Mouse (Mus musculus) hindbrain, embryonic 16.5 days (tissue): Measurements from ENCODE around the gene Klhl8. TPM values are rescaled to one million over a fixed set of nuclear protein-coding genes. Genes with fewer than 3 reads are reported as not detected.
"Not testable (repeated sequence)": the region's sequence is repeated elsewhere in the genome, so short reads cannot be mapped to it uniquely, and the experiment has no call there.

Source experiments
- ATAC-seq: fragments of 200-750 bp; cut with Nextera tagmentation; 2 replicates; pipeline ENCODE4 v1.8.0; 2017; ENCODE audit warnings: moderate TSS enrichment, moderate library complexity
- H3K27ac ChIP-seq: fragments of 300-500 bp; sonication (generic); 2 replicates; pipeline ENCODE4 v1.5.1; 2014; ENCODE audit warnings: low read depth, mild to moderate bottlenecking, control low read depth, low read length, moderate library complexity
- H3K27me3 ChIP-seq: fragments of 300-500 bp; sonication (generic); replicated peaks from 2 replicates; pipeline ENCODE4 v1.6.1; 2014; ENCODE audit warnings: low read length; ENCODE audit not compliant: control insufficient read depth, insufficient read depth
- H3K36me3 ChIP-seq: fragments of 300-500 bp; sonication (generic); 2 replicates; pipeline ENCODE4 v1.6.1; 2014; ENCODE audit warnings: mild to moderate bottlenecking, low read length, moderate library complexity, mixed read lengths; ENCODE audit not compliant: control insufficient read depth, insufficient read depth
- H3K4me1 ChIP-seq: fragments of 300-500 bp; sonication (generic); 2 replicates; pipeline ENCODE4 v1.6.1; 2014; ENCODE audit warnings: low read depth, low read length; ENCODE audit not compliant: control insufficient read depth, insufficient read depth
- H3K4me2 ChIP-seq: fragments of 300-500 bp; sonication (generic); 2 replicates; pipeline ENCODE4 v1.6.1; 2014; ENCODE audit warnings: mild to moderate bottlenecking, low read length, control low read depth, moderate library complexity
- H3K4me3 ChIP-seq: fragments of 300-500 bp; sonication (generic); 2 replicates; pipeline ENCODE4 v1.5.1; 2014; ENCODE audit warnings: mild to moderate bottlenecking, low read length, control low read depth, moderate library complexity
- H3K9ac ChIP-seq: fragments of 300-500 bp; sonication (generic); 2 replicates; pipeline ENCODE4 v1.6.1; 2014; ENCODE audit warnings: low read depth, mild to moderate bottlenecking, control low read depth, low read length, moderate library complexity
- H3K9me3 ChIP-seq: fragments of 300-500 bp; sonication (generic); 2 replicates; pipeline ENCODE4 v1.6.1; 2014; ENCODE audit warnings: mild to moderate bottlenecking, low read length, moderate library complexity; ENCODE audit not compliant: control insufficient read depth
- WGBS: fragments of 180-500 bp; shearing (Covaris S2); extraction: QIAGEN DNeasy Blood & Tissue Kit; methylation state at CpG from one replicate; pipeline ENCODE4 v1.1.7; 2014; 5-methylcytosine and 5-hydroxymethylcytosine counted together
- polyA plus RNA-seq: library from polyadenylated mRNA; unstranded; fragments of >200 nt; fragmentation: Nextera tagmentation; extraction: Ambion mirVana; gene quantifications from 2 replicates; pipeline ENCODE4 v1.2.1, GENCODE M21; 2015

Gene Klhl8
- polyA plus RNA-seq, 1 experiment from 2014 or later = 40.7 TPM

GRCm38 (mm10) chr5:103936906-103937589, 26.0 kb upstream of the Klhl8 start:
- ATAC-seq = peak; percentile 79
- H3K27me3 ChIP-seq = peaks cover 2% of the 10 kb centered on the region; the same call in 1 of the 2 replicates
- H3K27ac ChIP-seq = no peak overlapping the region
- peaks cover 11% of the 10 kb centered on the region for H3K4me1 ChIP-seq
- no peaks in the 10 kb centered on the region for H3K9me3 ChIP-seq
- no peak overlapping the region for H3K9ac ChIP-seq
- peak overlapping the region; percentile 13; the same call in 1 of the 2 replicates for H3K4me2 ChIP-seq
- H3K4me3 ChIP-seq = no peak overlapping the region
- H3K36me3 ChIP-seq = no peaks in the 10 kb centered on the region
- 30% methylated on average over 14 of the region's 14 CpGs for WGBS

GRCm38 (mm10) chr5:103931924-103932323, 20.9 kb upstream of the Klhl8 start:
- H3K9me3 ChIP-seq, H3K4me3 ChIP-seq, H3K36me3 ChIP-seq, H3K4me1 ChIP-seq, ATAC-seq, H3K27me3 ChIP-seq, H3K9ac ChIP-seq, H3K4me2 ChIP-seq, H3K27ac ChIP-seq: not testable (repeated sequence)

GRCm38 (mm10) chr5:103930511-103930910, 19.5 kb upstream of the Klhl8 start:
- ATAC-seq = no peak
- WGBS = 50% methylated on average over 5 of the region's 5 CpGs
- H3K4me3 ChIP-seq = no peak overlapping the region
- H3K9me3 ChIP-seq = no peaks in the 10 kb centered on the region
- peaks cover 2% of the 10 kb centered on the region; the same call in 1 of the 2 replicates for H3K27me3 ChIP-seq
- H3K4me1 ChIP-seq = peaks cover 3% of the 10 kb centered on the region; the same call in 1 of the 2 replicates
- H3K4me2 ChIP-seq = no peak overlapping the region
- H3K27ac ChIP-seq = no peak overlapping the region
- H3K9ac ChIP-seq = no peak overlapping the region
- H3K36me3 ChIP-seq = no peaks in the 10 kb centered on the region

- Histone ChIP-seq H3K4me2 (no peak overlapping the region), H3K27me3 (peaks cover 2% of the 10 kb centered on the region; the same call in 1 of the 2 replicates), H3K4me1 (peaks cover 3% of the 10 kb centered on the region; the same call in 1 of the 2 replicates), H3K9me3 (no peaks in the 10 kb centered on the region), H3K36me3 (no peaks in the 10 kb centered on the region), H3K9ac (no peak overlapping the region), H3K27ac (no peak overlapping the region), H3K4me3 (no peak overlapping the region)
- ATAC-seq = no peak
- WGBS = 87% methylated on average over 7 of the region's 7 CpGs
These were observed 17.1 kb upstream of the Klhl8 start for GRCm38 (mm10) chr5:103928196-103928550.

GRCm38 (mm10) chr5:103927429-103928195, 16.6 kb upstream of the Klhl8 start:
- H3K4me2 ChIP-seq = peak overlapping the region; percentile 57
- peak; percentile 67 for ATAC-seq
- H3K27ac ChIP-seq = 0 out of 2 replicates have a peak overlapping the region, but pooled peaks have one; percentile 17
- H3K4me3 ChIP-seq = no peak overlapping the region
- H3K4me1 ChIP-seq = peaks cover 3% of the 10 kb centered on the region; the same call in 1 of the 2 replicates
- no peaks in the 10 kb centered on the region for H3K9me3 ChIP-seq
- H3K9ac ChIP-seq = peak overlapping the region; percentile 47
- WGBS = 30% methylated on average over 27 of the region's 27 CpGs
- no peaks in the 10 kb centered on the region for H3K36me3 ChIP-seq
- peaks cover 2% of the 10 kb centered on the region; the same call in 1 of the 2 replicates for H3K27me3 ChIP-seq

GRCm38 (mm10) chr5:103926398-103926797, 15.3 kb upstream of the Klhl8 start:
- Histone ChIP-seq H3K36me3 (no peaks in the 10 kb centered on the region), H3K9ac (no peak overlapping the region), H3K27ac (no peak overlapping the region), H3K4me3 (no peak overlapping the region), H3K9me3 (no peaks in the 10 kb centered on the region), H3K4me1 (peaks cover 3% of the 10 kb centered on the region; the same call in 1 of the 2 replicates), H3K27me3 (peaks cover 2% of the 10 kb centered on the region; the same call in 1 of the 2 replicates), H3K4me2 (no peak overlapping the region)
- WGBS = 71% methylated on average over 12 of the region's 12 CpGs
- ATAC-seq = no peak

GRCm38 (mm10) chr5:103923755-103924154, 12.7 kb upstream of the Klhl8 start:
- H3K4me3 ChIP-seq = no peak overlapping the region
- H3K4me2 ChIP-seq = no peak overlapping the region
- H3K27ac ChIP-seq = no peak overlapping the region
- peaks cover 3% of the 10 kb centered on the region; the same call in 1 of the 2 replicates for H3K4me1 ChIP-seq
- H3K27me3 ChIP-seq = peaks cover 2% of the 10 kb centered on the region; the same call in 1 of the 2 replicates
- H3K9me3 ChIP-seq = no peaks in the 10 kb centered on the region
- no peak for ATAC-seq
- WGBS = 93% methylated on average over 2 of the region's 2 CpGs
- no peak overlapping the region for H3K9ac ChIP-seq
- no peaks in the 10 kb centered on the region for H3K36me3 ChIP-seq

- 75% methylated on average over 6 of the region's 6 CpGs for WGBS
- ATAC-seq = no peak
- no peak overlapping the region for H3K9ac ChIP-seq
These were observed 12.0 kb upstream of the Klhl8 start for GRCm38 (mm10) chr5:103923101-103923500.

GRCm38 (mm10) chr5:103922436-103922835, 11.4 kb upstream of the Klhl8 start:
- H3K4me2 ChIP-seq = no peak overlapping the region
- no peaks in the 10 kb centered on the region for H3K36me3 ChIP-seq
- H3K4me3 ChIP-seq = no peak overlapping the region
- no peak overlapping the region for H3K27ac ChIP-seq
- H3K9ac ChIP-seq = no peak overlapping the region
- ATAC-seq = no peak
- no peaks in the 10 kb centered on the region; the same call in 1 of the 2 replicates for H3K4me1 ChIP-seq
- WGBS = 74% methylated on average over 5 of the region's 5 CpGs
- H3K27me3 ChIP-seq = no peaks in the 10 kb centered on the region
- no peaks in the 10 kb centered on the region for H3K9me3 ChIP-seq

More at GRCm38 (mm10) chr5:103923101-103923500, 12.0 kb upstream of the Klhl8 start:
- no peaks in the 10 kb centered on the region; the same call in 1 of the 2 replicates for H3K27me3 ChIP-seq
- H3K27ac ChIP-seq = no peak overlapping the region
- H3K36me3 ChIP-seq = no peaks in the 10 kb centered on the region
- H3K4me1 ChIP-seq = peaks cover 3% of the 10 kb centered on the region; the same call in 1 of the 2 replicates
- H3K4me3 ChIP-seq = no peak overlapping the region
- H3K9me3 ChIP-seq = no peaks in the 10 kb centered on the region
- no peak overlapping the region for H3K4me2 ChIP-seq
